Mouse (Mus musculus) R1 (cell line): ENCODE data around the gene Apeh.

Experiments used
- DNase-seq: peaks from one replicate; pipeline ENCODE4 v3.0.0-alpha.2; 2018; ENCODE audit warnings: low read depth, low spot score

Gene Apeh

GRCm38 (mm10) chr9:108051184-108051930, 43.0 kb downstream of the Apeh start:
- DNase-seq, result no peak

- DNase-seq, result no peak
Measured at GRCm38 (mm10) chr9:108049561-108050251, 44.7 kb downstream of the Apeh start.

GRCm38 (mm10) chr9:108049016-108049455, 45.4 kb downstream of the Apeh start, which contains the start of gene Gmppb:
Gene Gmppb (plus strand): TSS chr9:108049242.
- DNase-seq, result peak; percentile 99

- no peak for DNase-seq
Measured at GRCm38 (mm10) chr9:108048566-108048955, 45.8 kb downstream of the Apeh start.

GRCm38 (mm10) chr9:108047601-108048565, 46.5 kb downstream of the Apeh start:
- no peak for DNase-seq

GRCm38 (mm10) chr9:108046582-108046981, 47.8 kb downstream of the Apeh start:
- DNase-seq, result no peak

GRCm38 (mm10) chr9:108044751-108045492, 49.5 kb downstream of the Apeh start:
- DNase-seq, result peak; percentile 74
